Mouse (Mus musculus) liver, postnatal 0 days (tissue): ENCODE results near the gene Zfp85. TPM values are rescaled to one million over a fixed set of nuclear protein-coding genes. Genes with fewer than 3 reads are reported as not detected.
"Not testable (repeated sequence)": the region's sequence is repeated elsewhere in the genome, so short reads cannot be mapped to it uniquely, and the experiment has no call there.

Source experiments
- ATAC-seq: fragments of 200-750 bp; cut with Nextera tagmentation; 2 replicates; pipeline ENCODE4 v1.8.0; 2017; ENCODE audit warnings: mild to moderate bottlenecking, moderate library complexity
- DNase-seq: peaks from one replicate; pipeline ENCODE4 v3.0.0-alpha.2; 2016
- H3K27ac ChIP-seq: fragments of 300-500 bp; sonication (generic); 2 replicates; pipeline ENCODE4 v1.5.1; 2014; ENCODE audit warnings: antibody characterized with exemption, moderate library complexity, mild to moderate bottlenecking, low read depth
- H3K27me3 ChIP-seq: fragments of 300-500 bp; sonication (generic); 2 replicates; pipeline ENCODE4 v1.6.1; 2014; ENCODE audit warnings: low read length, control low read depth, mixed read lengths; ENCODE audit not compliant: insufficient read depth
- H3K36me3 ChIP-seq: fragments of 300-500 bp; sonication (generic); replicated peaks from 2 replicates; pipeline ENCODE4 v1.6.1; 2014; ENCODE audit warnings: mild to moderate bottlenecking, control low read depth, low read length, moderate library complexity, mixed read lengths; ENCODE audit not compliant: insufficient read depth
- H3K4me1 ChIP-seq: fragments of 300-500 bp; sonication (generic); 2 replicates; pipeline ENCODE4 v1.6.1; 2014; ENCODE audit warnings: antibody characterized with exemption, mild to moderate bottlenecking, control low read depth; ENCODE audit not compliant: insufficient read depth
- H3K4me2 ChIP-seq: fragments of 300-500 bp; sonication (generic); 2 replicates; pipeline ENCODE4 v1.6.1; 2014; ENCODE audit warnings: low read depth, mild to moderate bottlenecking, low read length, moderate library complexity, mixed read lengths
- H3K4me3 ChIP-seq: fragments of 300-500 bp; sonication (generic); 2 replicates; pipeline ENCODE4 v1.5.1; 2014; ENCODE audit warnings: low read depth, low read length
- H3K9ac ChIP-seq: fragments of 300-500 bp; sonication (generic); replicated peaks from 2 replicates; pipeline ENCODE4 v1.6.1; 2014; ENCODE audit warnings: mild to moderate bottlenecking, moderate library complexity
- H3K9me3 ChIP-seq: fragments of 300-500 bp; sonication (generic); 2 replicates; pipeline ENCODE4 v1.6.1; 2016; ENCODE audit warnings: mild to moderate bottlenecking, control low read depth, low read length, mixed read lengths
- CTCF ChIP-seq: sonication (generic); IDR thresholded peaks from 2 replicates; pipeline ENCODE4 v1.5.1; 2016; ENCODE audit warnings: antibody characterized with exemption, low read depth
- EP300 ChIP-seq: IDR thresholded peaks from 2 replicates; pipeline ENCODE4 v1.6.1; 2016; ENCODE audit warnings: antibody characterized with exemption, low read depth, mild to moderate bottlenecking
- WGBS: fragments of 180-500 bp; shearing (Covaris S2); extraction: QIAGEN DNeasy Blood & Tissue Kit; methylation state at CpG from one replicate; pipeline ENCODE4 v1.1.7; 2014; ENCODE audit not compliant: insufficient replicate concordance; 5-methylcytosine and 5-hydroxymethylcytosine counted together
- polyA plus RNA-seq: library from polyadenylated mRNA; unstranded; fragments of >200 nt; fragmentation: Nextera tagmentation; extraction: Ambion mirVana; gene quantifications from 2 replicates; pipeline ENCODE4 v1.2.1, GENCODE M21; 2015

The Zfp85 gene
- polyA plus RNA-seq, 1 experiment from 2014 or later: 1.1 TPM

DNA sequence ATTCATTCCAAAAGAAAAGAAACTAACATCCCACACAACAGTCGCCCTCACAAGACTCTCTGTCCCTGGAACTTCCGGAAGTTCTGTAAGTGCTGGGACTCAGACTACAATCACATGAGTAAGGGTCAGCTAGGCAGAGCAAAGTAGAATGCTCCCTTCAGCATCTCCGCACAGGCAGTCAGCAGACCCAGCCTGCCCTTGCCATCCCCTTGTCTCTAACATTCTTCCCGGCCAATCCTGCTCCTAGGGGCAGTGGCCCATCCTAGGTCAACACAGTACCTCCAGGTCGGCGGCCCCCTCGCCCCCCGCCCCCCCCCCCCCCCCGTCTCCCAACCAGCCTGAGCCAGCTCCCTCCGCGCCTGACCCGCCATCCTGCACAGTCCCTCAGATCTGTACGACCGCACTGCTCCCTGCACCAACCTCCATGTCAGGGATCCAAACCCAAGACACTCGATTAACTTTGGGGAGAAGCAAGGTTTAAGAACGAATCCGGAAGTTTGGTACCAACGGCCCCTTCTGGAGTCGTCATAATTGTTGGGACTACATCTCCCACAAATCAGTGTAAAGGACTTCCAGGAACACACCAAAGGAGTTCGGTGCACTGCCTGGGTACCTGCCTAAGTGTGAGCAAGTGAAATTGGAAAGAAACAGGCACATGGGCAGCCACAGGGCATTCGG, 26.2 kb downstream of the Zfp85 start, which contains the start of gene Zfp65:
TSS of gene Zfp65 (minus strand) at position 533 of the 678 bp plus-strand sequence.
- H3K4me3 ChIP-seq: peak within 1 kb of the TSS; percentile 63

DNA sequence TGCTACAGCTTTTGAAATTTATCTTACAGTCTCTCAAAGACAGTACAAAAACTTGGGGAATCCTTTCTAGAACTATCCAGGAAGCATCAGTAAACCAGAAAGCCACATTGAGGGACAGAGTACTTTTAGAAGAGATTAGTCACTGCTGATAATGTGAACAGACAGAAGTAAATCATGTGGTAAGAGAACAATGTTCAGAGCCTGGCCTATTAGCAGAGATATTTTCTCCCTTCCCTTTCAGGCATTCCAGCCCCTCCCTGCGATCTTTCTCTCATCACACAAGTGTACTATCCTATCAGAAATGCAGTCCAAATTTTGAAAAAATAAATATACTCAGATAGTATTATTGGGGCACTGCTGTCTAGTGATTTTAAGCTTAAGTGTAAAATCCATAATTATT, 26.9 kb downstream of the Zfp85 start:
- 52% methylated on average over 1 of the region's 1 CpGs for WGBS
- Histone ChIP-seq H3K4me2 (peak overlapping the region; percentile 79), H3K4me3 (peak overlapping the region; percentile 63; the same call in 1 of the 2 replicates), H3K9ac (no peak overlapping the region), H3K36me3 (no peaks in the 10 kb centered on the region), H3K27me3 (no peaks in the 10 kb centered on the region), H3K9me3 (0 out of 2 replicates have a peak, but pooled peaks cover 2% of the 10 kb centered on the region), H3K4me1 (peaks cover 5% of the 10 kb centered on the region; the same call in 1 of the 2 replicates), H3K27ac (no peak overlapping the region)
- ATAC-seq (no peak), DNase-seq (no peak)
- TF ChIP-seq CTCF (no peak), EP300 (no peak)

More for the DNA sequence above, 26.2 kb downstream of the Zfp85 start, which contains the start of gene Zfp65:
- Histone ChIP-seq H3K27ac (0 out of 2 replicates have a peak within 1 kb of the TSS, but pooled peaks have one; percentile 22), H3K9ac (peak within 1 kb of the TSS; percentile 59), H3K4me1 (0 out of 2 replicates have a peak, but pooled peaks cover 2% of the 10 kb centered on the region), H3K27me3 (no peaks in the 10 kb centered on the region), H3K4me2 (peak within 1 kb of the TSS; percentile 79), H3K9me3 (peaks cover 3% of the 10 kb centered on the region; the same call in 1 of the 2 replicates), H3K36me3 (no peaks in the 10 kb centered on the region)
- 3% methylated on average over 17 of the region's 21 CpGs for WGBS
- ATAC-seq (peak; percentile 74), DNase-seq (peak; percentile 36)
- TF ChIP-seq CTCF: no peak
- no peak for TF ChIP-seq EP300

DNA sequence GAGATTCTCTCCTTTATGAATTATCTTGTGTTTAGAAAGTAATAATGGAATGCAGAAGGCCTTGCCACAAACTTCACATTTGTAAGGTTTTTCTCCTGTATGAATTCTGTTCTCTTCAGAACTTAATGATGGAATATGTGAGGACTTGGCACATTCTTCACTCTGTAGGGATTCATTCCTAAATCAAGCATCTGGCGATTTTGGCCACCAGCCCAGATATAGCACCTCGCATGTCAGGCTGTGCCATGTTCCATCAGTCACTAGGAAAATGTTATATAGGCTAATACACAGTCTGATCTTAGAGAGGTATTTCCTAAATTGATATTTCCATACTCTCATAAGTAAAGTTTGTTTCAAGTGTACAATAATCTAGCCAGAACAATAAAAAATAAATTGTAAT, 29.7 kb downstream of the Zfp85 start:
- not testable (repeated sequence) for H3K4me1 ChIP-seq

DNA sequence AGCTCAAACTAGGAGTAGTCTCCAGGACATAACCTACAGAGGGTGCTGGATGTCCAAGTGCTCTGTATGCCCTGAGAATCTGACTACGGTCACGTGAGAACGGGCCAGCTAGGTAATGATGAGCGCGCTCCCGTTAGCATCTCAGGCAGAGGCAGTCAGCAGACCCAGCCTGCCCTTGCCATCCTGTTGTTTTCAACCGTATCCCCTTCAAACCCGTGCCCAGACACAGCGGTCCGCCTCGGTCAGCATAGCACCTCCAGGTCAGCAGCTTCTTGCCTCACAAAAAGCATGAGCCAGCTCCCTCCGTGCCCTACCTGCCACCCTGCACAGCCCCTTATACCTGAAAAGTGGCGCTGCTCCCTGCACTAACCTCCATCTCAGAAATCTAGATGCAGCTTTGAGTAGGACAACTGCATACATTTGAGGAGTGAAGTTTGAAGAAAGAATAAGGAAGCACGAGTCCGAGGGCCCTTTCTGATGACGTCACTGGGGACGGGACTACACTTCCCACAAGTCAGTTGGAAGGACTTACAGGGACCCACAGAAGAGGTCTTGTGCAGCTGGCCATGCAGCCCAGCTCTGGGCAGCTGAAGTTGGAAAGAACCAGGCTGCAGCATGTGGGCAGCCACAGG, 31.1 kb downstream of the Zfp85 start:
- Histone ChIP-seq H3K36me3 (no peaks in the 10 kb centered on the region), H3K4me2 (peak overlapping the region; percentile 60), H3K9ac (peak overlapping the region; percentile 60), H3K4me1 (peaks cover 5% of the 10 kb centered on the region; the same call in 1 of the 2 replicates), H3K27me3 (no peaks in the 10 kb centered on the region), H3K27ac (no peak overlapping the region), H3K9me3 (no peaks in the 10 kb centered on the region), H3K4me3 (peak overlapping the region; percentile 61)
- DNase-seq (peak; percentile 86), ATAC-seq (peak; percentile 95)
- under 1% methylated on average over 17 of the region's 17 CpGs for WGBS
- TF ChIP-seq CTCF: no peak
- TF ChIP-seq EP300: 0 out of 2 replicates have a peak, but pooled peaks have one; percentile 32

More for the DNA sequence above, 29.7 kb downstream of the Zfp85 start:
- not testable (repeated sequence) for H3K4me3 ChIP-seq, DNase-seq, H3K9ac ChIP-seq, ATAC-seq, H3K4me2 ChIP-seq, H3K9me3 ChIP-seq, H3K36me3 ChIP-seq, H3K27me3 ChIP-seq, H3K27ac ChIP-seq
- WGBS: 68% methylated on average over 2 of the region's 2 CpGs

Other genes starting within 250 kb of the Zfp85 start
- not detected in 2 replicates for gene Gm26965, start 229.1 kb downstream of the Zfp85 start, polyA plus RNA-seq
- gene Zfp87, start 229.1 kb downstream of the Zfp85 start, polyA plus RNA-seq: 11.3 and 11.5 TPM in 2 replicates
- 1.6 and 1.9 TPM in 2 replicates for gene Zfp748, start 201.4 kb downstream of the Zfp85 start, polyA plus RNA-seq
- gene Zfp729b, start 145.5 kb downstream of the Zfp85 start, polyA plus RNA-seq: 0.84 and 1.2 TPM in 2 replicates
- 0.08 TPM in 1 of 2 replicates, not detected in the other for gene Gm49345, start 117.5 kb downstream of the Zfp85 start, polyA plus RNA-seq
- gene Zfp729a, start 117.4 kb downstream of the Zfp85 start, polyA plus RNA-seq: 0.58 and 1.1 TPM in 2 replicates
- 1.8 and 1.9 TPM in 2 replicates for gene Zfp738, start 68.2 kb downstream of the Zfp85 start, polyA plus RNA-seq
- 0.69 and 0.99 TPM in 2 replicates for gene Zfp65, start 26.1 kb downstream of the Zfp85 start, polyA plus RNA-seq
- gene Zfp493, start 24.5 kb upstream of the Zfp85 start, polyA plus RNA-seq: 0.22 and 0.36 TPM in 2 replicates
- gene Zfp273, start 58.5 kb upstream of the Zfp85 start, polyA plus RNA-seq: 0.96 and 1.3 TPM in 2 replicates
- 0.21 TPM in 2 replicates for gene Gm10037, start 75.9 kb upstream of the Zfp85 start, polyA plus RNA-seq
- not detected in 2 replicates for gene BC048507, start 108.1 kb upstream of the Zfp85 start, polyA plus RNA-seq